Mouse (Mus musculus) limb, embryonic 11.5 days (tissue): ENCODE data around the gene 9330182O14Rik. TPM values are rescaled to one million over a fixed set of nuclear protein-coding genes. Genes with fewer than 3 reads are reported as not detected.

Experiments
- ATAC-seq: fragments of 200-750 bp; cut with Nextera tagmentation; 2 replicates; pipeline ENCODE4 v1.8.0; 2017; ENCODE audit warnings: low read depth; ENCODE audit not compliant: insufficient number of reproducible peaks, low FRiP score, low TSS enrichment
- DNase-seq: peaks from one replicate; pipeline ENCODE4 v3.0.0-alpha.2; 2015; ENCODE audit warnings: low spot score
- H3K27ac ChIP-seq: fragments of 300-500 bp; sonication (generic); replicated peaks from 2 replicates; pipeline ENCODE4 v1.5.1; 2014; ENCODE audit warnings: low read depth, mild to moderate bottlenecking, low read length
- H3K27me3 ChIP-seq: fragments of 300-500 bp; sonication (generic); 2 replicates; pipeline ENCODE4 v1.6.1; 2014; ENCODE audit warnings: mild to moderate bottlenecking, low read length, mixed read lengths; ENCODE audit not compliant: control insufficient read depth, insufficient read depth
- H3K36me3 ChIP-seq: fragments of 300-500 bp; sonication (generic); 2 replicates; pipeline ENCODE4 v1.6.1; 2014; ENCODE audit warnings: mild to moderate bottlenecking, low read length, moderate library complexity, mixed read lengths; ENCODE audit not compliant: control insufficient read depth, insufficient read depth
- H3K4me1 ChIP-seq: fragments of 300-500 bp; sonication (generic); 2 replicates; pipeline ENCODE4 v1.6.1; 2014; ENCODE audit warnings: low read length, mixed read lengths; ENCODE audit not compliant: control insufficient read depth, insufficient read depth
- H3K4me2 ChIP-seq: fragments of 300-500 bp; sonication (generic); 2 replicates; pipeline ENCODE4 v1.6.1; 2014; ENCODE audit warnings: low read depth, mild to moderate bottlenecking, moderate library complexity; ENCODE audit not compliant: severe bottlenecking
- H3K4me3 ChIP-seq: fragments of 300-500 bp; sonication (generic); 2 replicates; pipeline ENCODE4 v1.5.1; 2014; ENCODE audit warnings: low read depth, low read length
- H3K9ac ChIP-seq: fragments of 300-500 bp; sonication (generic); 2 replicates; pipeline ENCODE4 v1.6.1; 2014; ENCODE audit warnings: mild to moderate bottlenecking, low read length
- H3K9me3 ChIP-seq: fragments of 300-500 bp; sonication (generic); 2 replicates; pipeline ENCODE4 v1.6.1; 2016; ENCODE audit warnings: low read length; ENCODE audit not compliant: control insufficient read depth
- WGBS: fragments of 180-500 bp; shearing (Covaris S2); extraction: QIAGEN DNeasy Blood & Tissue Kit; methylation state at CpG from one replicate; pipeline ENCODE4 v1.1.7; 2014; 5-methylcytosine and 5-hydroxymethylcytosine counted together
- polyA plus RNA-seq: library from polyadenylated mRNA; unstranded; fragments of >200 nt; fragmentation: Nextera tagmentation; extraction: Ambion mirVana; gene quantifications from 2 replicates; pipeline ENCODE4 v1.2.1, GENCODE M21; 2014

Gene 9330182O14Rik
- polyA plus RNA-seq, result not detected in 2 replicates

- ATAC-seq, result no peak
- no peak for DNase-seq
- WGBS, result 55% methylated on average over 10 of the region's 10 CpGs
- no peak within 1 kb of the TSS for H3K4me2 ChIP-seq
- H3K27ac ChIP-seq, result no peak within 1 kb of the TSS
- no peaks in the 10 kb centered on the region for H3K9me3 ChIP-seq
- no peak within 1 kb of the TSS for H3K4me3 ChIP-seq
- H3K9ac ChIP-seq, result no peak within 1 kb of the TSS
- no peaks in the 10 kb centered on the region for H3K36me3 ChIP-seq
- H3K27me3 ChIP-seq, result no peaks in the 10 kb centered on the region
- H3K4me1 ChIP-seq, result no peaks in the 10 kb centered on the region
These were observed at the start of gene 9330182O14Rik for GRCm38 (mm10) chr15:40134152-40134792. 9330182O14Rik (plus strand) TSS chr15:40134365.

GRCm38 (mm10) chr15:40103304-40103703 lies 30.9 kb upstream of the 9330182O14Rik start:
- Histone ChIP-seq H3K4me1 (no peaks in the 10 kb centered on the region), H3K9ac (no peak overlapping the region), H3K4me3 (no peak overlapping the region), H3K27me3 (no peaks in the 10 kb centered on the region), H3K9me3 (no peaks in the 10 kb centered on the region), H3K36me3 (no peaks in the 10 kb centered on the region), H3K27ac (no peak overlapping the region), H3K4me2 (no peak overlapping the region)
- no peak for ATAC-seq
- 96% methylated on average over 2 of the region's 2 CpGs for WGBS
- no peak for DNase-seq

GRCm38 (mm10) chr15:40105712-40106111 lies 28.5 kb upstream of the 9330182O14Rik start:
- Histone ChIP-seq H3K4me2 (no peak overlapping the region), H3K9ac (no peak overlapping the region), H3K27ac (no peak overlapping the region), H3K4me3 (no peak overlapping the region), H3K9me3 (no peaks in the 10 kb centered on the region), H3K4me1 (no peaks in the 10 kb centered on the region), H3K27me3 (no peaks in the 10 kb centered on the region), H3K36me3 (no peaks in the 10 kb centered on the region)
- DNase-seq (no peak), ATAC-seq (no peak)
- WGBS, result 87% methylated on average over 4 of the region's 4 CpGs

GRCm38 (mm10) chr15:40113888-40114576 lies 20.1 kb upstream of the 9330182O14Rik start:
- ATAC-seq (no peak), DNase-seq (no peak)
- H3K27ac ChIP-seq, result no peak overlapping the region
- H3K4me3 ChIP-seq, result no peak overlapping the region
- H3K27me3 ChIP-seq, result no peaks in the 10 kb centered on the region
- WGBS, result 47% methylated on average over 16 of the region's 18 CpGs
- no peak overlapping the region; the same call in 1 of the 2 replicates for H3K4me2 ChIP-seq
- no peak overlapping the region for H3K9ac ChIP-seq
- H3K4me1 ChIP-seq, result no peaks in the 10 kb centered on the region
- H3K9me3 ChIP-seq, result no peaks in the 10 kb centered on the region
- H3K36me3 ChIP-seq, result no peaks in the 10 kb centered on the region

GRCm38 (mm10) chr15:40114600-40115271 lies 19.4 kb upstream of the 9330182O14Rik start:
- Histone ChIP-seq H3K36me3 (no peaks in the 10 kb centered on the region), H3K4me3 (no peak overlapping the region), H3K9me3 (no peaks in the 10 kb centered on the region), H3K4me1 (no peaks in the 10 kb centered on the region), H3K9ac (no peak overlapping the region), H3K27ac (no peak overlapping the region), H3K27me3 (no peaks in the 10 kb centered on the region), H3K4me2 (peak overlapping the region; percentile 26)
- DNase-seq, result peak; percentile 46
- peak; percentile 77 for ATAC-seq
- WGBS, result 46% methylated on average over 22 of the region's 22 CpGs

- Histone ChIP-seq H3K36me3 (no peaks in the 10 kb centered on the region), H3K4me1 (no peaks in the 10 kb centered on the region), H3K9me3 (no peaks in the 10 kb centered on the region), H3K4me3 (no peak overlapping the region), H3K9ac (no peak overlapping the region), H3K27me3 (no peaks in the 10 kb centered on the region), H3K4me2 (no peak overlapping the region), H3K27ac (no peak overlapping the region)
- no peak for ATAC-seq
- WGBS, result 89% methylated on average over 3 of the region's 3 CpGs
- DNase-seq, result no peak
These were observed 17.8 kb upstream of the 9330182O14Rik start for GRCm38 (mm10) chr15:40116396-40116795.

- H3K4me3 ChIP-seq, result no peak overlapping the region
- no peaks in the 10 kb centered on the region for H3K36me3 ChIP-seq
- H3K9ac ChIP-seq, result no peak overlapping the region
- no peaks in the 10 kb centered on the region for H3K27me3 ChIP-seq
- 91% methylated on average over 9 of the region's 9 CpGs for WGBS
- DNase-seq (no peak), ATAC-seq (no peak)
- H3K4me1 ChIP-seq, result no peaks in the 10 kb centered on the region
- no peak overlapping the region for H3K4me2 ChIP-seq
- H3K27ac ChIP-seq, result no peak overlapping the region
- H3K9me3 ChIP-seq, result no peaks in the 10 kb centered on the region
These were observed 9.8 kb upstream of the 9330182O14Rik start for GRCm38 (mm10) chr15:40124211-40124953.

GRCm38 (mm10) chr15:40129496-40129895 lies 4.7 kb upstream of the 9330182O14Rik start:
- H3K9ac ChIP-seq, result no peak overlapping the region
- DNase-seq (no peak), ATAC-seq (no peak)
- H3K4me3 ChIP-seq, result no peak overlapping the region
- 60% methylated on average over 5 of the region's 5 CpGs for WGBS
- H3K9me3 ChIP-seq, result no peaks in the 10 kb centered on the region
- H3K4me2 ChIP-seq, result no peak overlapping the region
- no peaks in the 10 kb centered on the region for H3K36me3 ChIP-seq
- no peaks in the 10 kb centered on the region for H3K27me3 ChIP-seq
- no peaks in the 10 kb centered on the region for H3K4me1 ChIP-seq
- no peak overlapping the region for H3K27ac ChIP-seq
